Mouse (Mus musculus) cerebellum, adult 2 months (tissue): ENCODE results near the gene Depdc1b.

ENCODE experiments used
- CTCF ChIP-seq: fragments of 200-500 bp; IDR thresholded peaks from 2 replicates; pipeline ENCODE4 v1.5.1; 2011; ENCODE audit warnings: low read depth, mild to moderate bottlenecking, control low read depth, low read length, moderate library complexity, borderline replicate concordance; ENCODE audit not compliant: insufficient read depth
- POLR2A ChIP-seq: fragments of 200-500 bp; IDR thresholded peaks from 2 replicates; pipeline ENCODE4 v1.6.1; 2011; ENCODE audit warnings: low read length, control low read depth, borderline replicate concordance; ENCODE audit not compliant: insufficient read depth

DNA sequence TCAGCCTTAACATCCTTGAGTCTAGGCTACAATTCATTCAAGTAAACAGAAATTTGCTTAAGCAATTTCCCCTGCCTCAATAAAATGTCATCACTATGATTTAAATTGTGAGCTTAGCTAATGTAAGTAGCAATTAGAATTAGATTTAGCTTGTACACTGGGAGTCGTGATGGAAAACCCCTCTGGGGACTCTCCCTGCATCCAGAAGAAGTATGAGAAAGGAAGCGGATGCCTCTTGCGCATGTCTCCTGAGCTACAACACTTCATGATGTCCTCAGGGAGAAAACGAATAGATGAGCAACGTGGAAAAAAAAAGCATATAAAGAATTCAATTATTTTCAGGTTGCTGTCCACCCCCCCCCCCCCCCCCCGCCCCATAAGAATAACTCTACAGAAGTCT lies 112.7 kb downstream of the Depdc1b start:
- no peak for TF ChIP-seq POLR2A
- no peak for TF ChIP-seq CTCF
